Mouse (Mus musculus) testis, postnatal 14 days (tissue): ENCODE results near the gene Marc1.

Experiments
- DNase-seq: peaks from one replicate; pipeline ENCODE4 v3.0.0; 2021; ENCODE audit warnings: low spot score

The Marc1 gene

DNA sequence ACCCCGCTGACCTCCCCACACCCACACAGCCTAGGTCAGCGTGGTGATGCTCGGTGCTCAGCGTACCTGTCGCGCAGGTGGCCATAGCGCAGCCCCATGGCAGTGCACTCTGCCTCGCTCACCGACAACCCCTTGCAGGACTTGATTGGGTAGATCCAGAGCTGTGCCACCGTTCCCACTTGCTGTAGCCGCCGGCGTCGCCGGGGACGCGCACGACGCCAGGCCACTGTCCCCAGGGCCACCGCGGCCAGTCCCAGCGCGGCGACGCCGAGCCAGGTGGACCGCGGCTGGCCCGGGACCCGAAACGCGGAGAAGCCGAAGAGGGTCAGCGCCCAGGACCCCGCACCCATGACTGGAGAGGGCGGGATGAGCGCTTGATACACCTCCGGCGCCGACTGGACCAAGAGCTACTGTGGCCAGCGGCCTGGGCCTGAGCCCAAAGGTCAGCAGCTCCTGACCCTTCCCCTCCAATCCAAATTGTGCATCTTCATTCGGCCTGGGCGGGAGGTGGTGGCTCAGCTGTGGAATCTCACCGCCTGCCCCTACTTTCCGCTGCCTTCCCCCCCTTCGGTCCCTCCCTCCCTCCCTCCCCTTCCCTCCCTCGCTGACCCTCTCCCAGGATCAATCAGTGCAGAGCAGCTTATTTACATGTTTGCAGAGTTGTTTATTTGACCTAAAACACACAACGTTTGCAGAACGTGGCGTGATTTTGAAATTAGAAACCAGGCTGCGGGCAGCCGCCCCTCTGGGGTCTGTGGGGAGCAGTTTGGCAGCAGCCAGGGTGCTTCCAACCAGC is at the start of gene Marc1:
Gene Marc1, minus strand, starts transcription at position 534 of the 796 bp plus-strand sequence.
- no peak for DNase-seq

DNA sequence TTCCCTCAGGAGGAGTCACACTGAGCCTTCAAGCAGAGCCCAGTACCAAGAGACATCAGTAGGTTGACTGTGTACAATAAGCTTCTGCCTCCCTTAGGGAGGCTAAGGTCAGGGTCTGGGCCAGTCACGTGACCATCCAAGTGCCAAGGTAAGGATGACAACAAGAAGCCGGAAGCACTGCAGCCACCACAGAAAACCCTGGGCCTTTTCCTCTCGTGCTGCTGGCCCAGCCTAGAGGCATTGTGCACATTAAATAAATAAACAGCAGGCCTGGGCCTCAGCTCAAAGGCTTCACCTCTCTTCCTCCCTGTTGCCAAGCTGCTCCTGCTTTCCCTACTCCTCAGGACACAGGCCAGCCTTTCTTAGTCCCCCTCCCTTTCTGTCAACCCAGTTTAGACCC is 49.2 kb upstream of the Marc1 start:
- no peak for DNase-seq

DNA sequence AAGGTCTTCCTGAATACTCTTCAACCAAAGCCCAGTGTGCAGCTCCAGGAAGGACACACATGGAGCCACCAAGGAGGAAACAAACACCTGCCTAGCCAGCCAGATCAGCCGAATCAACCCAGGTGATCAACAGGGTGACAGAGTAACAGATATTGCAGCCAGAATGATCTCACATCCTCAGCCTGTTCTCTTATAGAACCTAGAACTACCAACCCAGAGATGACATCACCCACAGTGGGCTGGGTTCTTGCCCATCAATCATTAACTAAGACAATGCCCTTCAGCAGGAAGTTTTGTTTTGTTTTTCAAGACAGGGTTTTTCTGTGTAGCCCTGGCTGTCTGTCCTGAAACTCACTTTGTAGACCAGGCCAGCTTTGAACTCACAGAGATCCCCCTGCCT is 47.1 kb upstream of the Marc1 start:
- no peak for DNase-seq

DNA sequence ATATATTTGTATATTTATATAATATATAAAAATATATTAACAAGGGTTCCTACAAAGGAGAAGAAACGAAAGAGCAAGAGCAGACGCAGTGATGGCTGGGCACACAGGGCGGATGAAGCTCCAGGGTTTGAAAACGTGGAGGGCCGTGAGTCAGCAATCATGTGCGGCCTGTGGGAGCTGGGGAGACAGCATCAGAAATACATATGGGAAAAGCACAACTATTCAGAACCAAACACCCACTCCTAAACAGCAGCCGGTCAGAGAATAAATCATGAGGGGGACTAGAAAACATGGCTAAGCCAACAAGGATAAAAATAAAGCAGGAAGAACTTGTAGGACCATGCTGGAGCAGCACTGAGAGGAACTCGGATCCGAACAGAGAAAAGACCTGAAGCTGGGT is 46.1 kb upstream of the Marc1 start:
- no peak for DNase-seq

DNA sequence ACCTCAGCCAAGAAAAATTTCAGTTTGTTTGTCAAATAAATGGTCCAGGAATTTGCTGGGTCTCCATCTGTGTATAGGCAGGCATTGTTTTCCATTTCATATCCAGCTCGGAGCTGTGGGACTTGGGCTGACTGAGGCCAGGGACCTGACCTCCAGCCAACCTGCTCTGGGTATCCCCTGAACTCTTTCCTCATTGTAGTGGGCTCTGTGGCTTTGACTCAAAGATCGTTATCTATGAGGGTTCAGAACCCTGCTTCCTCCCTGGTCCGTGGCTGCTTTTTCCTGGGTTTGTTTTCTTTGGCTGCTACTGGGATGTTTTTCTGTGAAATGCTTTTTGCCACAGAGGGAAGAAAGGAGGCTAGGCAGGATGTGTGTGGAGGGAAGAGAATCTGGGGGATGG is 42.8 kb upstream of the Marc1 start:
- no peak for DNase-seq

DNA sequence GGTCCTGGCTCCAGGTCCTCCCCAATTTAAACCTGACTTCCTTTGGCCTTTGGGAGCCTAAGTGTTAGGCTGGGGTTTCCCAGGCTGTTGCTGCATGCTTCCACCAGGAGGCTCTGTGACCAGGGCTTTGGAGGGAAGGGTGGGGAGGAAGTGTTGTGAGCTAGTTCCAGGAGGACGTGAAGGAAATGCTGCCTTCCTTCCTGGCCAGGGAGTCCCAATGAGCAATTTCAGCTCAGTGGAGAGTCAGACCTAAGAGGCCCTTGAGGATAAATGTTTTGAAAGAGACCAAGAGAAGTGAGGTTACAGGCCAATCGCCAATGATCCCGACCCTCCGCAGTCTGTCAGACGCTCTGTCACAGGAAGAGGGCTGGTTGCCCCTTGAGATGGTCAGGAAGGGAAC is 42.2 kb upstream of the Marc1 start:
- DNase-seq, result peak; percentile 56

DNA sequence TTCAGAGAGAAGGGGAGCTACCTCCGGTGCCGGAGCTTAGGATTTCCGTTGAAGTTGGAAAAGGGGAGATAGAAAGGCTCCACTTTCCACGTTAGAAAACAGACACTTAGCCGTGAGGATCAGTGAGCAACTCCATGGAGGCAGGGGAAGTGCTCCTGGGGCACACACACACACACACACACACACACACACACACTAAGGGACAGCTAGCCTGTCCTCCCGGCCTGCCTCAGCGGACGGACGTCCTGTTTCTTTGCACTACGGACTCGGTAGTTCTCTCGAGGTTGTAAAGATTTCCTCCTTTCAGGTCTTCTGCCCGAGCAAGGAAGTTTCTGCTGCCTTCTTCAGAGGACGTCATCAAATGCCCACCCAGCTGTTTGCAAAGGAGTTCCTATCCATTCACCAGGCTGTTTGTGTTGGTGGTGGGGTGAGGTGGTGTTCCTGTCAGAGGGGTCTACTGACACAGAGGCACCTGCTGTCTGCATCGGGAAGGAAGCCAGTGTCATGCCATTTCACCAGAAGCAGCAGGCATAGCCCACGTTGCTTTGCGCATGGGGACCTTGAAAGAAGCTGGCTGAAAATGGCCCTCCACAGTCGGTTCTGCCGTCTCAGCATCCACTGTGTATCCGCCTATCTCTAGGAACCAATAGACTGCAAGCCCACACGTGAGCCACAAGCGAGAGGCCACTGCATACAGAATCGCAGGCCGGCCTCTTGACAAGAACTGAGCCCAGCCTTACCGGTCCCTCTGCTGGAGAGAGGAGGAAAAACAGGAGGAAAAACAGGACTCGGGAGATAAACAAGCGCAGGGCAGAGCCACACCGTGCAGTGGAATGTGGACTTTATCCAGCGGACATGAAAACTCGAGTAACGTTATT is 40.9 kb upstream of the Marc1 start:
- peak; percentile 75 for DNase-seq

DNA sequence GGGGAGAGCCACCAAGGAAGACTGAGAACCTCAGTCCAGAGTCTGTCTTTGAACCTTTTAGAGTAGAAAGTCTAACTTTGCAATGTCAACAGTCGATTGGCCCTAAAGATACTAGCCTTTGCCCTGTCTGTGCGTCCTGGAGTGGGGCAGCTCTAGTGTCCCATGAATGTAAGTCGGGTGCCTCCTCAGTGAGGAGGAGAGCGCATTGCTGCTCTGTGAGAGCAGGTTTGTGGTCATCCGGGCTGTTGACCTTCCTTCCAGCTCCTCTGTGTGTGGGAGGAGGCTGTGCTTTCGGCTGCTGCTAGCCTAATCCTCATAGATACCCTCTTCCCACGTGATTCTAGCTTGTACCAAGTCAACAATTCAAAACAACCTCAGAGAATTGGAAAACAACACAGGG is 40.1 kb upstream of the Marc1 start:
- no peak for DNase-seq

DNA sequence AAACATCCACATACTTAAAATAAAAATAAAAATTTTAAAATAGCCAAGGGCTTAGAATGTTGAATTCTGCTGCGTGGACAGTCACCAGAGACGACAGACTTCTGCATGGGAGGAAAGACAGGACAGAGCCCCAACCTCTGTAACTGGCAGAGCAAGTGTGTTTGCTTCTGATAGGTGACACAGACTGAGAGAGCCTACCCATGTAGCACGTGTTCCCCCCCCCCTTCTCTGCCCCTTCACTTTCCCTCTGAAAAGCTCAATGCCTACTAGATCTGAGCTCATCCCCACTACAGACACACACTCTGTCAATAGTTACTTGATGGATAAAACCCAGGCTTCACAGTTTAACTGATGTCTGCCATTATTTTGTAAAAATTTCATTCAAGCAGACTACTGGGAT is 35.9 kb upstream of the Marc1 start:
- DNase-seq, result no peak

DNA sequence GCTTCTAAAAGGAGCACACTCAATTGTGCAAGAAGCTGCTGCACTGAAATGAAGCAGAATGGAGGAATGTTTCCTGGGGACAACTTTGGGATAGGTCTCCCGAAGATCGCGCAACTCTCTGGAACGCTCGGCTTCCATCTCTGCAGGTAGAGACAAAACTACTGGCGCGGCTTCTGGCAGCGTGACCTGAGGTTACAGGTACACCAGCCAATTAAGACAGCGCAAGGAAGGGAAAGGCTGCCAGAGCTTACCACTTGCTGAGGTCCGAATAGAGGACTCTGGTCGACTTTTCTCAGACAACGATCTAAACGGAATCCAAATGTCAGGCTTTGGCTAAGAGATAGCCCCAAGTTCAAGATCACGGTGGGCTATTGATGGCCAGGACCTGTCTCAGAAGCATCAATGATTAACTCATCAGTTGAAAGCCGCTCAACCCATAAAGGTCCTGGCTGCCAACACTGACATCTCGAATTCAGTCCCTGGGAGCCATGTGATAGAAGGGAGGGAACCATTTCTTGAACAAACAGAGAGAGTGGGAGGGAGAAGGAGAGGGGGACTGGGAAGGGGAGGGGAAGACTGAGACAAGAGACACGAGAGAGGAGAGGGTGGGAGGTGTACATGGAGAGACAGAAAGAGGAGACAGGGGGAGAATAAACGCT is 35.1 kb upstream of the Marc1 start, which contains the start of gene Marc2:
Gene Marc2, minus strand, starts transcription at position 360 of the 659 bp plus-strand sequence.
- DNase-seq, result no peak

DNA sequence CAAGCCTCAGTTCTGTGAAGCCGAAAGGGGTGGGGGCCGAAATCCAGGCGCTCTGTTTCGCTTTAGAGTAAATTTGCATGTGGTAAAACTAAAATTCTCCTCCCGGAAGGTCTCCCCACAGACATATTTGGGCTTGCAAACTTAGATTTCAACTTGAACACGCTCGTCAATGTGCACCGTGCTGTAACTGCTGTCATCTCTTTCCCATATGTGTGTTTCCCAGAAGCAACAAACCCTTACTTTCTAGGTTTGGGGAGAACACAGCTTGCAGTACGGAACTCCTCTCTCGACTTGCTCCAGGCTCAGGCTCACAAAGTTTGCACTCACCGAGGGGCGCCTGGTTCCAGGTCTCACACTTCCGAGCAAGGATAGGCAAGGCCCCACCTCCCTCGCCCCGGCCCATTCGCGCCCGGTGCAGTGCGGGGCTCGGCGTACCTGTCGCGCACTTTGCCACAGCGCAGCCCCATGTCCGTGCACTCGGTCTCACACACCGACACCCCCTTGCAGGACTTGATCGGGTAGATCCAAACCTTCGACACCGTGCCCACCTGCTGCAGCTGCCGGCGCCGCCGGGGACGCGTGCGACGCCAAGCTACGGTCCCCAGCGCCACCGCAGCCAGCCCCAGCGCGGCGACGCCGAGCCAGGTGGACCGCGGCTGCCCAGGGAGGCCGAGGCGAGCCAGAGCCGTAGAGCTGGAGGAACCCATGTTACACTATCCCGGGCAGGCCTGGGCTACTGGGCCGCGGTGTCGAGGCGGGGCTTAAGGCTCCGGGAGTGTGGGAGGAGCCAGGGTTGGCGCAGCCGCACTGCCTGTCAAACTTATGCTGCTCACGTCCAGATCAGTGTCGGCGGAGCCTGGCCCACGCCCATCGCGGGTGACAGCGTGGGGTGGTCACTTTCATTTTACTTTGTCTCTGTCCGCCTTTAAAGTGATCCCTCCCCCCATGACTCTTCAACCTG is 34.3 kb upstream of the Marc1 start:
- DNase-seq, result peak; percentile 85

DNA sequence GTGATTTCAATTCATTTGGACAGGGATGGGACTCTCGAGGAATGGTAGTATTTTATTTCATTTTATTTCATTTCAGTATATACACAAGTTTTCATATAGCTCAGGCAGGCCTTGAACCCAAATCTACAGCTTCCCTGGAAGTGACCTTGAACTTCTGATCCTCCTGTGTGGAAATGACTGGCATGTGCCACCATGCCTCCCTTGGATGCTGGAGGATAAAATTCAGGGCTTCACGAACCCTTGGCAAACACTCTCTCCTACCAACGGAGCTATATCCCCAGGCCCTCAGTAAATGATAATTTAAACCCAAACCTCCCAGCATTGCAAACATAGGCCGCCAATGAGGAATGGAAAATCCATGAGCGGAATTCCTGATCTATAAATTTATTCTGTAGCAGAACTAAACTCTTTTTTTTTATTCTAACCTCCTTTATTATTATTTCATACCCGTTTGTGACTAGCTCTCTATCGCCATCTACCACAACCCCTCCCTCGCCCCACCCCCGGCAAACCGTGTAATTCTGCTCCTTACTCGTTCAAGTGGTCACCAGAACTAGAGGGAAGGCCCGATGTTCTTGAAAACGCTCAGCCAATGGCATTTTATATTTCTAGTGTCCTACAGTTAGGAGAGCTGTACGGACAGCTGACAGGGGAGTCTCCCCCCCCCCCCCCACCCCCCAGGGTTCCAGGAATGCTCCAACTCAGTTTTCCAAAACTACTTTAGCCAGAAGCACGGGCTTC is 33.4 kb upstream of the Marc1 start:
- no peak for DNase-seq

DNA sequence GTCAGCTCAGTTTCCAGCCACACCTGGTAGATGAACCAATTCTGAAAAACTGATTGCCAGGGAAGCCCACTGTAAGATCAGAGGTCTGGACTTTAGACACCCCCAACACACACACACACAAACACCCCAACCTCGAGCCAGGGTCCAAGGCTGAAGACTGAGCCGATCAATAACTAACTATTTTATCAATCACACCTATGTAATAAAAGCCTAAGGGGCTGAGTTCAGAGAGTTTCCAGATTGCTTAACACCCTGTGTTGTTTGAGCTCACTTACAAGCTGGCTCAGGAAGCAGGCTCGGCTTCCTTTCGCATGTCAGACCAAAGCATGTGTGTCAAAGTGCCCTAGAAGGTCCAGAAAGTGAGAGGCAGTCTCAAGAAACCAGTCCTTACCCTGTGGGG is 26.5 kb upstream of the Marc1 start:
- no peak for DNase-seq

DNA sequence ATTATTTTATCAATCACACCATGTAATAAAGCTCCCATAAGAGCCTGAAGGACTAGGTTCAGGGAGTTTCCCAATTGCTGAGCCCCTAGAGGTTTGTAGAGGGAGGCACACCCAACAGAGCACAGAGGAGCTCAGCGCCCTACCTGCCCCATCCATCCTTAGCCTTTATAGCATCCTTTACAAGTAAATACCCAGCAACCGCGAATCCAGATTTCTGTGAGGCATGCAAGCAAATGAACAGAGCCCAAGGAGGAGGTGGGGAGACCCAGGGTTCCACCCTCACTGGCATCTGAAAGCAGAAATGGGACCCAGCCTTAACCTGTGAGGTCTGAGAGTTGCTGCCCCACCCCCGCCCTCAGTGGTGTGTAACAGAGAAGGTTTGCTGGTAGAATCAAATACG is 25.2 kb upstream of the Marc1 start:
- DNase-seq, result no peak

DNA sequence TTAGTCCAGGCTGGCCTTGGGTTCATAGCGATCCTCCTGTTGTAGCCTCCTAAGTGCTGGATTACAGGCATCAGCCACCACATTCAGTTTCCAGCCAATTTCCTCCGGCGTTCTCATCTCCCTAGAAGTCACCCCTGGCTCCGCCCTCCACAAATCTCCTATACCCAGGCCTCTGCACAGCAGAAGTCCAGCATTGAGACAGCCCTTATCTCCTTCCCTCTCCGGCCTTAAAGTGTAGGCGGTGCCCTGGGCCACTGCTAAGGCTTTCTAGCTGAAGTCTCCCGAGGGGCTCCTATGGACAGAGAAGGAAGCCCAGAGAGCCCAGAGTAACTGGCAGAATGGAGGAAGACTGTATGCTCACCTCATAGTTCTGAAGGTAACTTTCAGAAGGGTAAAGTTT is 22.4 kb upstream of the Marc1 start:
- DNase-seq, result no peak

DNA sequence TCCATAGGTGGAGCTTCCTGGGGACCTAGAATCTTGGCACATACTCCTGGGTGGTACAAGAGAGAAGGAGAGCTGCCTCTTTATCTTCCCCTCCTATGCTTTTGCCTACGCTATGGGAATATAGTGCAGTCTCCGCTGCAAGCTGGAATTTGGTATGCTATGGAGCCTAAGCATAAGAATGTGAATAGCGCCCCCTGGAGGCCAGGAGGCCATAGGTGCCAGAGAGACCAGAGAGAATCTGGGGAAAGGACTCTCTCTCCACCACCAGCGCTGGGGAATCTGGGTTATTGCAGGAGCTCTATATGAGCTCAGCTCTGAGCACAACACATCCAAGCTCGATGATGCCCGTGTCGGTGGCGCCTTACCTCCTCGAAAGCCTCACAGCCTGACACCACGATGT is 21.1 kb upstream of the Marc1 start:
- DNase-seq, result peak; percentile 50

DNA sequence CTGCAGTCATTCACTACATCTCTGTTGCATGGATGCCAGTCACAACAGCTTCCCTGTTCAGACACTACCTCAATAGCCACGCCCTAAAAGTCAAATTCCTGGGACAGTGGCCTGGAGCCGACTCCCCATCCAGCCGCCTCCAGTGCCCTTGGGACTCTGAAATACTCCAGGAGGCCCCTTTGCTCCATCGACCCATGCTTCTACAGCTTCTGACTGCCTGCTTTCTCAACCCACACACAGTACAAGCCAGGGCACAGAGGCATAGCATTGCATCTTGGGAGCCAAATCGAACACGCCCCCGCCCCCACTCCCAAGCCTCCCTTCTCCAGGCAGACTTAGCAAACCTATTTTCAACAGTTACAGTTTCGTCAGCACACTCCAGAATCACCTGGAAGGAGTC is 18.8 kb upstream of the Marc1 start:
- DNase-seq, result no peak

DNA sequence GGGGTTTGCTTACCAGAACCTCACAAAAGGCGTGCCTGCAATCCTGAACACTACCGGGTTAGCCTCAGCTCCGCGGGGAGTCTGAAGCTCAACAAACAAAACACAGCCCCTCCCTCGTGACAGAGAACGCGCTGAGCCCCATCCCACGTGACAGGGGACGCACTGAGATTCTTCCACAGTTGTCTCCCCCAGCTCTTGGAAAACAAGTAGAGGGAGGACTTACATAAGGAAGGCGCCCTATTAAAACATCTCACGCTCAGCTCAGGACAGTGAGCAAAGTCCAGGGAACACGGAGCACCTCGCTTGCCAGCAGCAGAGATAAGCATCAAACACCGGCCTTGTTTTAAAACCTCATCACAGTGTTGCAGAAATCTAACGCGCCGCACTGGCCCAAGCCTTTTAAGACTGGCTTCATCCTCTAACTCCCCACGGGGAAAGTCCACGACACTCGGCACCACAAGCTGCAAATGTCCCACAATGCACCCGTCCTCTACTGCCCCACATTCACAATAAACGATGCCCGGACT is 16.1 kb upstream of the Marc1 start:
- peak; percentile 70 for DNase-seq

DNA sequence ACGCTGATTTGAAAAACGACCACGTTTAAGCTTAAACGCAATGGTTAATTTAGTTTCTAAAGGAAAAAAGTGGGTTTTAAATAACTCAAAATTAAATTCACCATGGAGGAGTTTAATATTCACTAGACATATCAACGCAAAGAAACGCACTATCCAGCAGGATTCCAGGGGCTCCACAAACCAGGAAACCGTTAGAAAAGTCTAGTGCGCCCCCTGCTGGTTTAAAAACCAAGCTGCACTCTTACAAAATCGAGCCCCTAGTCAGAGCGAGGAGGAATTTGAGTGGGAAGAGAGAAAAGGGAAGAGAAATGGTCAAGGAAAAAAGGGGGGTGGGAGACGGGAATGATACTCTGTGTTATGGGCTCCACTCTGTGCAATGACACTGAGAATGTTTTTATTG is 14.0 kb upstream of the Marc1 start:
- DNase-seq, result peak; percentile 35

DNA sequence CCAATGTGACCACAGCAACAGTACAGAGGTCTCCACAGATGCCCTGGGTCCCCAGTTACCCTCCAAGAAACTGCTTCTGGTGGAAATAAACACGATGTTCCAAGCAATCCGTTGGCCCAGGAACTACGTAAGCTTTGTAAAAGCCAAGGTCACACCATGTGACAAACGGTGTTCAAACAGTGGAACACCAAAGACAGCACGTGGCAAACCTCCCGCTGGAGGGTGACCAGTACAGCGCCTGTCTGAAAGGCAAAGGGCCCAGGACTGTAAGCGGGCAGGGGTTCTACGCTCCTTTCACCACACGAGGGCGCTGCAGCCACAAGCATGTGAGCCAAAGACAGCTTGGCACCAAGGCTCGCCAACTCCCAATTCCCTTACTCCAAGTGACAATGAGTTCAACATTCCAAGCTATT is 13.3 kb upstream of the Marc1 start:
- DNase-seq, result peak; percentile 87

DNA sequence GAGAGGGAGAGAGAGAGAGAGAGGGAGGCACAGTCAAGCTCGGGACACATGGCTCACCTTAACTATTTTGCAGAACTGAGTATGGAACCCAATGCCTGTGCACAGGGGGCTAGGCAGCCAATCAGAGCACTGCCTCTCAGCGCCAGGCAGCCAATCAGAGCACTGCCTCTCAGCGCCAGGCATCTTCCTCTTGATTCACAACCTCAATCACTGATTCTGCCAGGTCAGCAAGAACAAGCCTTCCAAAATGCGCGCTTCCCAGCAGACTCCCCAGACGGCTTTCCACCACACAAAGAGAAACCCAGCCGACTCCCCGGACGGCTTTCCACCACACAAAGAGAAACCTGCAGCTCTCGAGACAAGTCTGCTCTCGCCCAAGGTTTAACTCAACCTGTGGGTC is 11.6 kb upstream of the Marc1 start:
- DNase-seq, result peak; percentile 44
